Mouse (Mus musculus) brain, embryonic 18.5 days (tissue): ENCODE results near the gene 1700013G24Rik.

Source experiments
- DNase-seq: peaks from one replicate; pipeline ENCODE4 v3.0.0-alpha.2; 2012; ENCODE audit warnings: low read depth, low spot score

1700013G24Rik gene

GRCm38 (mm10) chr4:137476065-137476760 is 23.1 kb downstream of the 1700013G24Rik start:
- DNase-seq = no peak

DNA sequence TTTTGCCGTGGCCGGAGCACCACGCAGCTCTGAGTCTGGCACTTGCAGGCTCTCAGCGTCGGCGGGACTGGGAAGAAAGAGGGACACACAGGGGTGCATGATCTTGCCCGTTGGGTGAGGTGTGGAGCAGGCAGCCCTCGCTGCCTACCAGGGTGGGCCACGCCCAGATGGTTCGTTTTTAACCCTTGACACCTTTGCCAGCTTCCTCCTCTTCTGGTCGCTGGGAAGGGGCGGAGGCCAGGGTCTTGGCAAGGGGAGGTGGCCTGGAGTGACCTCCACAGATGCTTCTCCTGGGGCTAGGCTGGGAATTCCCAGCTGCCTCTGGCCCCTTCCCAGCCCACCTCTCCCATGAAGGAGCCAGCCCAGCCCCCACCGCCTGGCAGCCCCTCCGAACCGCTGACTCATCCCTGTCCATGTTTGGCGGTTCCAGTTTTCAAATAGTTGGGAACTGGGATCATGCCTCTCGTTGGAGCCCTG is 23.7 kb downstream of the 1700013G24Rik start:
- DNase-seq = no peak

DNA sequence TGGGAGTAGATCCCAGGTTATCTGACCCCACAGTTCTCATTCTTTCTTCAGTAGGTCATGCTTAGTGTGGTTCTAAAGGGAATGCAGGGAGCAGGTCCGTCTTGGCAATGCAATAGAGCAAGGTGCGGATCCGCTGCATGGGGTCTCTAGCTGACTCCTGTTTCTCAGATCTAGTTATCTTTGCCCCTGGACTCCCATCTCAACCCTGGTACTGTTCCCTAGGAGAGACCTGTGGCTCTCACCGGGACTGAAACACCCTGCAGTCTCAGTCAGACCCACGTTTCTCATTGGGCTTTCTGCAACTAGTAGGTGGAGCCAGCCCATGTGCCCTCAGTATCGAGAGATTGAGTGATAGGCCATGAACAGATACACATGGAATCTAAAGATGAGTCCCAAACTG is 24.5 kb downstream of the 1700013G24Rik start:
- no peak for DNase-seq

GRCm38 (mm10) chr4:137478306-137478705 is 25.2 kb downstream of the 1700013G24Rik start:
- no peak for DNase-seq

GRCm38 (mm10) chr4:137479757-137480156 is 26.7 kb downstream of the 1700013G24Rik start:
- no peak for DNase-seq

- DNase-seq = no peak
Measured at GRCm38 (mm10) chr4:137480191-137480992, 27.3 kb downstream of the 1700013G24Rik start.

DNA sequence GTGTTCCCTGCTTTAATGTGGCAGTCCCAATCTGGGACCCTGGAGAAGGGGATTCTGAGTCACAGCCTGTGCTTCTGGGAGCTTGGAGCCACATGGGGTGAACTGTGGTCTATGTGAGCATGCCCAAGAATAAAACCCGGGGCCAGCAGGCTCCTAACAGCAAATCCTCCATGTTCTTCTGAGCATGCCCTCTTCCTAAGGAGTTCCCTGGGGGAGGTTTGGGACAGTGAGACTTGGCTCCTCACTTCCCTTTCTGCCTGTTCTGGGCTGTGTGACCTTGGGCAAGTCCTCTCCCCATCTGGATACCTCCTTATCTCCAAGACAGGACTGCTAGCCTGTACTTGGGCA is 27.9 kb downstream of the 1700013G24Rik start:
- no peak for DNase-seq

- DNase-seq = no peak
Measured at GRCm38 (mm10) chr4:137481381-137482030, 28.4 kb downstream of the 1700013G24Rik start.

GRCm38 (mm10) chr4:137483871-137484270 is 30.8 kb downstream of the 1700013G24Rik start:
- no peak for DNase-seq

DNA sequence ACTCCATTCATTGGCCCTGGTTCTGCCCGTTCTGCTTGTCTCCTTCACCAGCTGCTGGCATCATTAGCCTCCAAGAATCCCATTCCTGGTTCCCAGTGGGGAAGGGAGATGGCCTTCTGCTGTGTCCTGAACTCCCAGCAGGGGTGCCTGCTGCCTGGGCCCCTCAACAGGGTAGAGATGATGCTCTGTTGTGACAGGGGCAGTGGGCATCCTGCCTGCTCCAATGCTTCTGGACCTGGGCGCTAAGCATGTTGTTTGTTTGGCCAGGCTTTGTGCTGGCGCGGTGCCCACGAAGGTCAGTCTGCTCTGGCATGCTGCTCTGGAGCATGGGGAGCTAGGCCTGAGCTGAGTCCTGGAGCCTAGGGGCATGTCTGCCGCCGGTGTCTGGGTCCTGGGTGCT is 31.5 kb downstream of the 1700013G24Rik start:
- DNase-seq = no peak

DNA sequence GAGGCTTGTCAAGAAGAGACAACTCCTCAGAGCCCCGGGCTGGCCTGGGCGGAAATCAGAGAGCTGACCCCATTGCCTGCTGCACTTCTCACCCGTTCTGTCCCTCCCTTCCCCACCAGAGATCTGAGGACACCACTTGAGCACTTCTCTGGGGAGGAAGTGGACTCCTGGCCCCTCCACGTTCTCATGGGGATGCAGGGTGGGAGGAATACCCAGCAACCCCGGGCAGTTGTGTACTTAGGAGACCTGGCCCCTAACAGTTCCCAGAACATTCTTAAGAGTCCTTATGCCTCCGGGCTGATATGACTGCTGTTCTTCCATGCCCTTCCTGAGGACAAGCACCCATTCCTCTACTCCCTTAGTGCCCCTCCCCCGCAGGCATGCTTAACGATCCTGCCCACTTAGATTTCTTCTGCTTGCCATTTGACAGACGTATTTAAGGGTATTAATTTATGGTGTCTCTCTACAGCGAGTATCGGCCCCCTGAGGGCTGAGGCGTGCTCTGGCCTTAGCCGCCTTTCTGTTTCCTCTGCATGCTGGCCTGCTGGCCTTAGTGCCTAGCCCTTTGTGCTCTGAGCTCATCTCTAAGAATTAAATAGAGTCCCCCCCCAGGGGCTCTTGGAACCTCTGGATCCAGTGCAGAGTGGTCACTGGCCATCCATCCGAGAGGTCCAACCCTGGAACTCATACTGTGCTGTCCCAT is 32.3 kb downstream of the 1700013G24Rik start:
- DNase-seq = no peak

- DNase-seq = no peak
Measured at GRCm38 (mm10) chr4:137486081-137487014, 33.3 kb downstream of the 1700013G24Rik start.

DNA sequence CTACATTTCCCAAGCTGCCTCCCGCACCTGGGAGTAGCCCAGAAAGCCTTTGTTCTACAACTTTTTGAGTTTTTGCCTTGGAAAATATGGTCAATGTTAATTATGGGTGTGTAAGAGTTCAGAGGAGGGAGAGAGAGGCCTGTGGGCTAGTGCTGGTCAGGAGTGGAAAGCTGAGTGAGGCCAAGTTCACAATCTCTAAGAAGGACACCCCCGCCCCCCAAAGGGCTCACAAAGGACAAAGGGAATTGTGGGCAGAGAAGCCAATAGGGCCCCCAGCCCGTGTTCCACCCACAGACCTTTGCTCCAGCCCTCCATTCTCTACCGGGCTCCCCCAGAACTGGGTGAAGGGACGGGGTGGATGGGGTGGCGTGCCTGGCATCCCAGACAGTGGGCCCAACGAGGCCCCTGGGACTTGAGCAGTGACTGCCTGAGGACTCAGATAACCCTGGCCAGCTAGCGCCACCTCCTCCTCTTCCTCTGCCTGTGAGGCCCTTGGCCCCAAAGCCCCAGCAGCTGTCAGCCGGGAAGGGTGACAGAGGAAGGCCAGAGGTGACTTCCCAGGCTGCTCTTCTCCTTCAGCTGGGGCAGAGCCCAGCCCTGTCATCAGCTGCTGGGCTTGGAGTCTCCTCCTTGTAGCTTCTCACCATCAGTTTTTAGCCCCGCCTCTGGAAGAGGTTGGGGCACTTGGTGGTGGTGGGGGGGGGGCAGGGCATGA is 34.4 kb downstream of the 1700013G24Rik start:
- DNase-seq = no peak

DNA sequence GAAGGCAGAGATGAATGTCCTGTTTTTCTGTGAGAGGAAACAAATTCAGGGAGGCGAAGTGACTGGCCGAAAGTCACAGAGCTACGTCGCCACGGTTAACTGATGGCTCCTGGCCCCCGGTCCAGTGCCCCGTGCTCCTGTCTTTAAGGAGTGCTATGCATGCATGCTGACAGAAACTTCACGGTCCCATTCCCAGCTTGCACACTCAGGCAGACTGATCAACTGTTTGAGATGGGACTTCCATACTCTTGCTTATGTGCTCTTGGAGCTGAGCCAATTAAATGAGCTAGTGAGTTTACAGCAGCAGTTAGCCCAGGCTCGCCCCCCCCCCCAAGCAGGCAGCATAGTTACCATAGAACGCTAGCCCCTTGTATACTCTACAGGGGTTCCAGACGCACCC is 35.0 kb downstream of the 1700013G24Rik start:
- no peak for DNase-seq

GRCm38 (mm10) chr4:137488571-137489303 is 35.7 kb downstream of the 1700013G24Rik start:
- no peak for DNase-seq

DNA sequence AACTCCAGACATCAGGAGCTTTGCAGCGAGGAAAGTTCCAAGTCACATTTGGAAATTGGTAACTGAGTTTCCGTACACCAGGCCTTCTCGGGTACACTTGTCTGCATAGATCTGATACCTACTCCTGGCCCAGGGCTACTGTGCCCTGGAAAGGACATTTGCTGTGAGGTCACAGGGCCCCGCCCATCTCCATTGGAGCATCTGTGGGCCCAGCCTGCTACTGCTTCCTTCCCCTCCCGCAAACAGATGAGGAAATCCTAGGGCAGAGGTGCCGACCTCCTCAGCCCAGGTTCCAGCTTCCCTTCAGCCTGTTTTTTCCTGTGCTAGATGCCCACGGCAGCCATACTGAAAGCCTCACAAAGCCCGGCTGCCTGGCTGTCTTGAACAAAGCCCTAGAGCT is 36.9 kb downstream of the 1700013G24Rik start:
- no peak for DNase-seq

DNA sequence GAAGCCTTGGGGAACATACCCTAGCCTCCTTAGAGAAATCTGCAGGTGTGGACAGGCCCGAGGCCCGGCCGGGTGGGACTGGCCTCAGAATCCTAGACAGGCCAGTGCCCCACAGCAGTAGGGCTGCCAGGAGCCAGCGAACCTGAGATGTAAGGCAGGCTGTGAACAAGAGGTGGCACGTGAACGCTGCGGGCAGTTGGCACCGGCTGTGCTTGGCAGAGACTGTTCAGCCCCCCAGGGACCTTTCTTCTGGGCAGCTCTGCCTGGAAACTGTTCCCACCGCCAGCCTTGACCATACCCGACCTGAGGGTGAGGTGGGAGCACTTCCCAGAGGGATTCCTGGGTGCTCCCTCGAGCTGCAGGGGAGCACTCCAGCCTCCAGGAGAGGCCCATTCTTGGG is 39.5 kb downstream of the 1700013G24Rik start:
- no peak for DNase-seq

DNA sequence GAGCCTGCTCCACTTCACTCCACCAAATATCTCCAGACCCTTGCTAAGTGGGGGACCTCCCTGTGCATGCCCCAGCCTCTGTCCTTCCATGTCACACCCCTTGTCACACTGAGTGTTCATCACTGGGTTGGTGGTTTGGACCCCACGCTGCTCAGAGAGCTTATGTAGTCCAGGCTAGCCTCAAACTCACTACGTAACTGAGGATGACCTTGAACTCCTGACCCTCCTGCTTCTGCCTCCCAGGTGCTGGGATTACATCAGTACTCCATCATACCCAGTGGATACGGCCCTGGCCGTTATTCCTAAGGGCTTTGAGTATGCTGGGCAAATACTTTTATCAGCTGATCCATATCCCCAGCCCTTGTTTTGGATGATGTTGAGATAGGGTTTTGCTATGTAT is 40.1 kb downstream of the 1700013G24Rik start:
- no peak for DNase-seq

GRCm38 (mm10) chr4:137494751-137495500 is 41.8 kb downstream of the 1700013G24Rik start:
- DNase-seq = peak; percentile 18
